Mouse (Mus musculus) frontal cortex, adult (tissue): ENCODE data around the gene Gbx1.
"Not testable (repeated sequence)": the region's sequence is repeated elsewhere in the genome, so short reads cannot be mapped to it uniquely, and the experiment has no call there.

Source experiments
- ATAC-seq: cut with Nextera tagmentation; 2 replicates; pipeline ENCODE4 v1.9.2; 2017; ENCODE audit warnings: mild to moderate bottlenecking, moderate library complexity, mixed read lengths; ENCODE audit not compliant: low TSS enrichment

The Gbx1 gene

DNA sequence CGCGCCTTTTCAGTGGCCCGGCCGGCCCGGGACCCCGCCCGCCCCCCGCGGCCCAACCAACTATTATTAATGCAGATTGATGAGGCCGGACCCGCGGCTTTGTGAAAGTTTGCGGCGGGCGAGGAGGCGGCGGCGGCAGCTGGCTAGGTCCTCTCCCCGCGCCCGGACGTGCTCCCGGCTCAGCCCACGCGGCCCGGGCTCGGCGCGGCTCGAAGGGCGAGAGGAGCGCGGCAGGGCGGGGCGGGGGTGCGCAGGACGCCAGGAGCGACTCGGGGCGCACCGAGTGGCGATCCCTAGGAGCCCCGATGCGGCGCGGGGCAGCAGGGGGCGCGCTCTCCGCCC lies at the start of gene Gbx1:
Gene Gbx1, minus strand, starts transcription at position 314 of the 342 bp plus-strand sequence.
- no peak for ATAC-seq

DNA sequence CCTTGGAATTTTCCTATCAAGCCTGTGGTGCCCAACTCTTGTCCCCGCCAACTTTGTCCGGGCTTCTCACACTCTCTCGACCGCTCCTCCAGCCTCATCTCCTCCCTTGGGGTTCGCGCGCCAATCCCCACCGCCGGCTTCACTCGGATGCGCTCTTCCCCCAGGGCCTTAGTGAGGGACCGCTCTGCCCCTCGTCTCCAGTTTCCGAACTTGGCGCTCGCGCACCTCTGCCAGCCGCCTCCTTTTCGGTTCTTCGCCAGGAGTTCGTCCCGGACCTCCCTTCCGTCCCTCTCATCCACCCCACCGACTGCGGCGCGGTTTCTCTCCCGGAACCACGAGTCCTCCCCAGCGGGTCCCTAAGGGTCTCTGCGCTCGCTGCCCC lies 49.8 kb upstream of the Gbx1 start:
- ATAC-seq = peak; percentile 22; the same call in 1 of the 2 replicates

DNA sequence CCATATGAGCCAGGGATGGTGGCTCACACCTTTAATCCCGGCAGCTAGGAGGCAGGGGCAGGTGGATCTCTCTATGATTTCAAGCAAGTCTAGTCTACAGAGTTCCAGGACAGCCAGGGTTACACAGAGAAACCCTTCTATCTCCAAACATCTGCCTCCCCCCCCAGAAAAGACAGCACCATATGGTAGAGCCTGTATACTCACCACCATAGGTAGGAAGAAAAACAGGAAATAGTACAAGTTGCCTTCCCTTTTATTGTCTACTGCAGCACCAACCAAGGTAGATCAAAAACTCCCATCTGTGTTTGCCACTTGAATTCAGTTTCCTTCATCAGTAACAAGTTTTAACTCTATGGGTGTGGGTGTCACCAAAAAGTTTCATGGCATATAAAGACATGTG lies 48.9 kb upstream of the Gbx1 start:
- no peak for ATAC-seq

DNA sequence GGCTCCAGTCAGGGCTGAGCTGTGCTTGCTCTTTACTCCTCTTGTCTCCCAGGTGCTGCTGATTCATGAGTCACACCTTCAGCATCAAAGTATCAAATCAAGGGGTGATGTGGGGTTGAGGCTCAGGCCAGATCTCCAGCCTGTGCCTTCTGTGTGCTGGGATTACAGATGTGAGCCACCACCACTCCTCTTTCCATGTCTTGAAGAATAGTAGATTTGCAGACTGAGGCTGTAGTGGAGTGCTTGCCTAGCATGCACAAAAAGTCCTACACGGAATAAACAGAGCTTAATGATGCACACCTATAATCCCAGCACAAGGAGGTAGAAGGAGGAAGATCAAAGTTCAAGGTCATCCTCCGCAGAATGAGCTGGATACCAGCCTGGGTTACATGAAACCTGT lies 29.7 kb upstream of the Gbx1 start, which contains the start of gene 4931409K22Rik:
Gene 4931409K22Rik, minus strand, starts transcription at position 101 of the 400 bp plus-strand sequence.
- ATAC-seq = no peak

DNA sequence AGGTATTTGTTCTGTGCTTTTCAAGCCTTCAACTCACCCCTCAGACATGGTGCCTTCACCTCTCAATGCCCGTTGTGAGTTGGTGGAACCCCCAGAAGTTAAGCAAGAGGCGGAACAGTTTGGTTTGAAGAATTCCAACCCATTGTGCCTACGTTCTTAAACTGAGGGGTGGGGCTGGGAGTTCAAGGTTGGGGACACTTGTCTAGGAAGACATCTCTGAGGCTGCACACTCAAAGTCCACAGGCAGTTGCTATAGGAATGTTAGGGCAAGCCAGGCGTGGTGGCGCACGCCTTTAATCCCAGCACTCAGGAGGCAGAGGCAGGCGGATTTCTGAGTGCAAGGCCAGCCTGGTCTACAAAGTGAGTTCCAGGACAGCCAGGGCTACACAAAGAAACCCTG lies 28.3 kb upstream of the Gbx1 start:
- not testable (repeated sequence) for ATAC-seq

DNA sequence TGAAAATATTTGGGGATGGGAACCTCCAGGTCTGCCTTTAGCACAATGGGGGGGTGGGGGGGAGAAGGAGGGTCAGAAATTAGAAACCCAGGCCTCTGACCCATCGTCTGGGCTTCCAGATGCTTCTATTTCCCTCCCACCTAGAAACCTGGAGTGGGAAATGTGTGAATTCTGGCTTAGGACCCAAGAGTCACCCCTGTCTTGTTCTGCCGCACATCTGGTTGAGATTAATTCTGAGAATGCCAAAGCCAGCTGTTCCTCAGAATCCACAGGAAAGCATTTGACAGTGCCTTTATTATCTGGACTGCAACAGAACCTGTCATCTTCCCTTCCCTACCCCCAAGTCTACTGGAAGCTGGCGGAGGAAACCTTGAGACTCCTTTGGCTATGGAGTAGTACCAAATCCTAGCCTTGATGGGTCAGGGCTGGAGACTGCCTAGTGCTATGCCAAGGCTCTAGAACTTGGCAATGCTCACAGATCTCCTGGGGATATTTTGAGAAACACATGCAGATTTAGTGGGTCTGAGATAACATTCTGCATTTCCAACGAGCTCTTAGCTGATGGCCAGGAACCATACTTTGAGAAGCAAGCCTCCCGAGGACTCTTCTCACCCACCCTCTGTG lies 26.7 kb upstream of the Gbx1 start:
- ATAC-seq = no peak

DNA sequence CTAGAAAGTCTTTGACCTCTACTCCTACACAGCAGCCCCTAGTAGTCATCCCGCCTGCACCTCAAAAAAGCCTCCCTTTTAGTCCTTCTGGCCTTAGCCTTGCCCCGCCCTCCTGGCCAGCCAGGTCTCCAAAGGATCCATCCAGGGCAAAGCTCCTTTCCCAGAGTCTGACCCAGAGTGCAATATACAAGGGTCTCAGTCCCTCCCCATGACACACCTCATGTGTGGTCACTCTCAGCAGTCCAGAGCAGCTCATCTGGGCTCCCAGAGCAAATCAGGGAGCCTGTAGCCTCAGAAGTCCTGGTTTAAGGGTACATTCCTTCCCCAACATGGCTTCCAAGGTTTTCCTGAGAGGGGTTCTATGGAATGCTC lies 24.3 kb upstream of the Gbx1 start:
- ATAC-seq = no peak

DNA sequence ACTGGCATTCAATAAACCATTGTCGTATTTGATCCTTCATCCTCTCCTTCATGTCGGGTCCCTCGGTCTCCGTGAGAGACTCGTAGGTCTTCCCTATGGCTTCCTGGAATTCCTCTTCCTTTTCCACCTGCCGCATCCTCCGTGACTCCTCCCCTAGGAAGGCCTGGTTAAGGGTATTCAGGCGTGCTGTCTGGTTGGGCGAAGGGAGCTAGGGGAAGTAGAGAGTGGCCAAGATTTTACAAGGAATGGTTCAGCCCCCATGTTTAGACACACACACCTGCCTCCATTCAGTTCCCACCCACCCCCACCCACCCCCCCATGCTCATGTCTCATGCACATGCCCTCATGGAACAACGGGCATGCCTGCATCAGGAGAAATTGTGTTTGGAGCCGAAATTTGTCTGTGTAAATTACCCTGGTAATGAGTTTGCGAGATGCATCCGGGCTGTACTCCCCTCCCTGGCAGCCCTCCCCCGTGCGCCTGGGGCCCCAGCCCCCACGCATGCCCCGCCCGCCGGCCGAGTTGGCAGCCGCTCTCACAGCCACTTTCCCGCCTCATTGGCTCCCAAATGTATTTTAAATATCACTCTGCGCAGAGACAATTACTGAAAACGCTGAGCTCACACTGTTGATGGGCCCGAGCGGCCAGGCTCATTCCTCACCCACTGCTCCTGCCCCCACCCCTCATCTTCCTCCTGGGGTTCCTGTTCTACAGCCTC lies 23.8 kb upstream of the Gbx1 start:
- ATAC-seq = no peak

DNA sequence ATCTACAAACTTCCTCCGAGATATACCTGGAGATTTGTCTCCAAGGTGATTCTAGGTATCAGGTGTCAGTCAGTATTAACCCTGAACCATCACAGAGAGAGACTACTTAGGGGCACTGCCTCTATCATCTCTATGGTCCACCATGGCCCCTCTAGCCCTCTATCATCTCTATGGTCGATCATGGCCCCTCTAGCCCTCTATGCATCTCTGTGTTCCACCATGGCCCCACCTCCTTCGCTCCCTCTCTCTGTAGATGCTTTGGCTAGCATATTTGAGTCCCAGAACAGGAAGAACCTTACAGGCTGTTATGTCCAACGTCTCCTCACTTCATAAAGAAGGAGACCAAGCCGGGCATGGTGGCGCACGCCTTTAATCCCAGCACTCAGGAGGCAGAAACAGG lies 15.6 kb upstream of the Gbx1 start:
- ATAC-seq = no peak

DNA sequence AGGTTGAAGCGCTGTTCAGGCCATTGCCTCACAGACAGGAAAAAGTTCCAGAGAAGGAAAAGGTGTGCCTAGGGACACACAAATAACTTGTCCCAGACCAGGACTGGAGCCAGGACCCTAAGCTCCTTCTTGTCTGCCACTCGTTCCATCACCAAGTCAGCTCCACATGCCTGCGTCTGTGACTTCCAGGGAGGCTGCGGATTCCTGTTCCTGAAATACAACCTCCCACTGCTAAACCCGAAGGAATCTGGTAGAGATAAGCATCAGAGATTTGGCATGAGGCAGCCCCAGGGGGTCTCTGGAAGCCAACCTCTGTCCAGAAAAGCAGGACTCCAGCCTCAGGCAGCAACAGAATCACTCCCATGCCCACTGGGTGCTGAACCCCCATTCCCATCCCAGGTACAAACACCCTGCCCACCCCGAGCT lies 14.2 kb upstream of the Gbx1 start:
- ATAC-seq = no peak

DNA sequence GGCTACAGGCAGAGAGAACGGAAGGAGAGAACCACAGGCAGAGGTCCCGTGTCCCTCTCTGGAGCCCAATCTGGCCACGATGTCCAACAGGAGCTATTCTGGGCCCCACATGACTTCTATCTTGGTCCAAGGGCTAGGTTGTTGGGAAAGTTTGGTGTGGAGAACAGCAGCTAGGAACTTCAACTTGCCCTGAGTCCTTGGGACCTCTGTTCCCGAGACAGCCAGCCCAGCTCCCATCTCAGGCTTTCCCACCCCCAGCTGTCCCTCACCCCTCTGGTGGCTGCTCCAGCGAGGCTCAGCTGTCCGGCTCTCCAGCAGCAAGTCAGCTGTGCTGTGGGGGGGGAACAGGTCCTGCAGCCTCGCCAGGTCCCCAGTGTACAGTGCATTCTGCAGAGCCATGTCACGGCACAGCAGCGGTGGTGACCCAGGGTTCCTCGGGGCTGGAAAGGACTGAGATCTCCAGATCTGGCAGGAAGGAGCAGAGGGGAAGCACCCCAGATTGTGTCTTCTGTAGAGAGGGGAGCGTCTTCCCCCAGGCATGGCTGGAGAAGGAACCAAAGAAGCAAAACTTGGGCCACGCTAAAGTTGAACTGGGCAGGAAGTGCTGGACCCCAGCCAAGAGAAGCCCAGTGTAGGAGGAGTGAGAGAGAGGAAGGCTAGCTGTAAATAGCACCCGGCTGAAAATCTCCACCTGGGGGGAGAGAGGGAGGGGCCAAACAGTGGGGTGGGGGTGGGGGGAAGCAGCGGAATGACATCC lies 13.6 kb upstream of the Gbx1 start, which contains the start of gene Asb10:
Gene Asb10, minus strand, starts transcription at position 592 of the 757 bp plus-strand sequence.
- ATAC-seq = no peak

DNA sequence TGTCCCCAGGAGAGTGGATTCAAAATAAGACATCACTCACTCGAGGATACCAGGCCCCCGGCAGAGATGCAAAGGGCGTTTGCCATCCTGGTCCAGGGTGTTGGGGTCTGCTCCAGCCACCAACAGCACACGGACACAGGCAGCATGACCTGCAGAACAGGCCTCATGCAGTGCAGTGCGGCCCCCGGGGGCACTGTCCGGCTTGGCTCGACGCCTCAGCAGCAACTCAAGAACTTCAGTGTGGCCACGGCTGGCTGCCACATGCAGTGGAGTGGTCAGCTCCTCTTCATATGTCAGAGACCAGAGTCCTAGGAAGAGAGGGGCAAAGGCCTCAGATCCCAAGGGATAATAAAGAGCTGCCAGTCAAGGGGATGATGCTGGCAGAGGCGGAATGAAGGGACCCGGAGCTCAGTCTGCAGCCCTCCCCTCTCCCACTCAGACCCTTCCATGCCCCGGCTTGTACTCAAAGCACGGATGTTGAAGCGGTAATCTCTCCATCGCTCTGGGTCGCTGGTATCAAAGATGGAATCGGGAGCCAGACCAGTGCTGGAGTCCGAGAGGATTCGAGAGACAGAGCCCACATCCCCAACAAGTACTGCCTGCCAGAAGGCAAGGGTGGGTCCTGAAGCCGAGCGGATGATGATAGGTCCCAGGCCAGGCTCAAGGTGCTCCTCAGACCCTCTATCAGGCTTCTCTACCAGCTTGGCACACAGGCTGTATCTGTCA lies 12.7 kb upstream of the Gbx1 start:
- ATAC-seq = no peak

DNA sequence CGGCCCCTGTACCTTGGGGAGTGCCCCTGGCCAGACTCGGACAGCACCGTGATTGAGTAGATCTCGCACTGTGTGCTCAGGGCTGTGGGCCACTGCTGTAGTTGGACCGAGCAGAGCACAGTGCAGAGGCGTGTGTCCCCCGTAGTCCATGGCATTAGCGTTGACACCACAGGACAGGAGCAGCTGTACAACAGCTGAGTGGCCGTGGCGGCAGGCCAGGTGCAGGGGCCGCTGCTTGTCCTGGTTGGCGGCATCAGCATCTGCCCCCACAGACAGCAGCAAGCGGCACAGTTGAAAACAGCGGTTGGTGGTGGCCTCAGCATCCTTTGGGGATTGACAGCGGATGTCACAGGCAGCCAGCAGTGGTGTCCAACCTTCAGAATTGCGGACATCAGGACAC lies 10.6 kb upstream of the Gbx1 start:
- no peak for ATAC-seq

DNA sequence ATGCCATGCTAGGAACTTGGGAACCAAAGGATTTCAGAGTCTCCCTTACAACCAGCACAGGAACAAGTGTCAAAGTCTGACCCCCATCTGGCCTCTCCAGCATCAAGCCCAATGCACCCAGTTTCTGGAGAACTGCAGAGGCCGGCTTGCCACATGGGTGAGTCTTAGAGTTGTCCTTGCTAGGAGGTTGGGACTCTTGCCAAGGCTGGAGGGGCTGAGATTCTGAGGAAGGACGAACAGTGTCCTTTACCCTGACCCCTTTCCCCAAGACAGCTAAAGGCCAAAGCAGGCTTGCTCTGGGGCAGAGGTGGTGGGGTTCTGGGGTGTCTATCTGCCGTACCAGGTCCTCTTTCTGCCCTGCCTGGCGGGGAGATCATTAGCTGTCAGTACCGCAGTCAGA lies 9.5 kb upstream of the Gbx1 start:
- no peak for ATAC-seq

DNA sequence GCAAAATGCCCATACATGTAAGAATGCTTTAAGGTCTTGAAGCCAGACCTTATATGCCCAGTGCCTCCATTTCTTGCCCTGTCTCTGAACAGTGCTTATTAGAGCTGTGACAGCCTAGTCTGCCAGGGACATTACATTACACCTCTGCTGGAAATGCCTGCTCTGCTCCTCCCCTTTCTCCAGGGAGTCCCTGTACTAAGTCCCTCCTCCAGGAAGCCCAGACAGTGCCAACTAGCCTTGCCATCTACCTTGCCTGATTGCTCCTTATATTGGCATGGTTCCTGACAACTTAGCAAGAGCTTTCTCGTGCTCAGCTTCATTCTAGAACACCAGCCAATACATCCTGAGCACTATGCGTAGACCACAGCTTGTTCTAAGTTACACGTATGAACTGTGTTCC lies 8.7 kb upstream of the Gbx1 start:
- ATAC-seq = no peak

DNA sequence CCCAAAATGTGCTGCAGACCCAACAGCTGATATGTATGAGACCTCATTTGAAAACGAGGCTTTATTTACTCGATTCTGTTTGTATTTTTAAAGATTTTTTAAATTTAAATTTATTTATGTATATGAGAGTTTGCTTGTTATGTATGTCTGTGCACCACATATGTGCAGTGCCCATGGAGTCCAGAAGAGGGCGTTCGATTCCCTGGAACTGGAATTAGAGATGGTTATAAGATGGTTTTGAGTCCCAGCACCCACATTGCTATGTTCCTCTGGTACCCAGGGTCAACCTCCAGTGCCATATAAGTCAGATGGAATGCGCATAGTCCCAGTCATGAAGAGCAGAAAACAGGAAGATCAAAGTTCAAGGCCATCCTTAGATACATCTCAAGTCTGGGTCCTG lies 7.3 kb upstream of the Gbx1 start:
- ATAC-seq = no peak

DNA sequence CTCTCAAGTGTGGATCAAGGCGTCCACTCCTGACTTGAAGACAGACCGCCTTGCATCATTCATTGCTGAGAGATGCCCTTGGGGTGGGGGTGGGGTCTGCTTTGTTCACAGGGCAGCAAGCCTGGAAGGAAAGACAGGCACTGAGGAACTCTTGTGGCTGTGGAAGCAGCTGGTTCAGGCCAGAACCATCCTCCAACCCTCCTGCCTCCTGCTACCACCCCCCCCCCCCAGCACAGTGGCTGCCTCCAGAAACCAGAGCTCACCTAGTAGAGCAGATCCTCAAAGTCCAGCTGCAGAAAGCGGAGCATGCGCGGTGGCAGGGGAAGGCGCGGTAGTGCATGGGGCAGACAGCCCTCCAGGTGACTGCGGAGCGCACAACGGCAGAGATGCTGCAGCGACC lies 6.4 kb upstream of the Gbx1 start:
- no peak for ATAC-seq

DNA sequence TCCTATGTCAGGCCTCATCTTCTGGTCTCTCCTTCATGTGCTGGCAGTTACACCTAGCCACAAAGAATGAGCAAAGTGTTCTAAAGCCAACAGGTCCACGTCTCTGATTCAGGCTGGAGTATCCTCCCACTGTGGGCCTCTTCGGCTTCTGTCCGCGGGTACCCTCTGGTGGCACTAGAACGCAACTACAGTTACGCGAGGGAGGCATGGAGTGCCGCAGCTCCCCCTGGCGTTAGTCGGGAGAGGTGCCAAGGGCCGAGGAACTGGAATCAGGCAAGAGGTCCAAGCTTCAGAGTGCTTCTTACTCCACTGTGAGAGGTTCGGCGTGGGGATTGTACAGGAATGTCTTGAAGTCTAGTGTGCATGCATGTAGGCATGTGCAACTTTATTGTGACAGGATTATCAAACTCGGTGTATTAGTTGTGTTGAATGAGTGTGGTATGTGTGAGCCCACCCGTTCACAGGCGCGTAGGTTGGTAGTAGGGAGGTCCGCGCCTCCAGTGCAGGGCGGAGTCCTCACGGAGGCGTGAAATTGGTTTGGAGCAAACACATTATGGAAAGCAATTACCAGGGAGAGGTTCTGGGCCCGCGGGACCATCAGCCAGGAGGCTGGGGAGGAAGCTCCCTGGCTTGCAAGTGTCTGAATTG lies 3.2 kb upstream of the Gbx1 start:
- ATAC-seq = peak; percentile 85

DNA sequence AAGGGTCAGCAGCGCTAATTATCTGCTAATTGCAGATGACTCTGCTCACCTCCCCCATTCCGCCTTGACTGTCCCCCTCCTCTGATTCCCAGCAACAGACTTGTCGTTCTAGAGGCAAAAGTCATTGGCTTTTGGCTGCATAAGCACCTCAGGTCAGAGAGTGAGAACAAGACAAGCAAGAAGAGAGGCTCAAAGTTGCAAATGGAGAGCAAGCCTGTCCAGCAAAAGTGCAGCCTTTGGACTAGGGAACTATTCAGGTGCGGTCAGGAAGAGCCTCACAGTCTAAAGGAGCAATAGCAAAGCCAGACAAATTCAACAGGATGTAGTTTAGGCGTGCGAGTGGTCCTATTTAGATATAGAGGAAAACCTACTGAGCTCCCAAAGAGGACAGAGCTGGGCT lies 778 bp upstream of the Gbx1 start:
- no peak for ATAC-seq

DNA sequence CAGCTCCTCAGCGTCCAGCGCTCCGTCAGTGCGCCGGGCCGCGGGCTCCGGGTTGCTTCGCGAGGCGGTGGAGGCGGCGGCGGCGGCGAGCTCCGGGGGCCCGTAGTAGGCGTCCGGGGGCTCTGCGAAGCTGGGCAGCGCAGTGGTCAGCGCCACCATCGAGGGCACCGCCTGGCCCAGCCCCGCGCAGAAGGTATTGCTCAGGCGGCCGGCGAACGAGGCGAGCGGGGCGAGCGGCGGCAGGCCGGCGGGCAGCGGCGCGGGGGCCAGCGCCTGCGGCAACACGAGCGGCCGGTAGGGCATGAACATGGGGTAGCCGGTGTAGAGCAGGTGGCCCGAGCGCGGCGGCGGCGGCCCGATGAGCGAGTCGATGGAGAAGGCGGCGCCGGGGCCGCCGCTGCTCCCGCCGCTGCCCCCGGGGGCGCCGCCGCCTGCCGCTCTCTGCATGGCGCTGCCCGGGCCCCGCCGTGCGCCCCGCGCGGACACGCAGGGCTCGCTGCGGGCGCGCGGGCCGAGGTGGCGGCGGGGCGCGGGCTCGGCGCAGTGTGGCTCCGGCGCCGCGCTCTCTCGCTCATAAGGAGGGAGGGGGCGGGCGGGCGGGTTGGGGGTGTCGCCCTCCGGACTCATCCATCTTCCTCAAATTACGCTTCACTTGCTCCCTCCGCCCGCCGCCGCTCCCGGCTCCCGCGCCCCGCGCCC lies 663 bp downstream of the Gbx1 start:
- ATAC-seq = no peak
